Mouse (Mus musculus) testis, adult 2 months (tissue): Measurements from ENCODE around the gene Necab3. TPM values are rescaled to one million over a fixed set of nuclear protein-coding genes. Genes with fewer than 3 reads are reported as not detected.

Source experiments
- H3K27ac ChIP-seq: fragments of 200-500 bp; 2 replicates; pipeline ENCODE4 v1.5.1; 2012; ENCODE audit warnings: low read depth, low read length; ENCODE audit not compliant: control insufficient read depth, insufficient read depth
- H3K27me3 ChIP-seq: fragments of 200-500 bp; 2 replicates; pipeline ENCODE4 v1.6.1; 2012; ENCODE audit warnings: mild to moderate bottlenecking, low read length, moderate library complexity; ENCODE audit not compliant: control insufficient read depth, insufficient read depth
- H3K36me3 ChIP-seq: fragments of 200-500 bp; 2 replicates; pipeline ENCODE4 v1.6.1; 2012; ENCODE audit warnings: mild to moderate bottlenecking, low read length; ENCODE audit not compliant: control insufficient read depth, insufficient read depth
- H3K4me1 ChIP-seq: fragments of 200-500 bp; 2 replicates; pipeline ENCODE4 v1.6.1; 2012; ENCODE audit warnings: low read length; ENCODE audit not compliant: control insufficient read depth, insufficient read depth
- H3K4me3 ChIP-seq: fragments of 200-500 bp; 2 replicates; pipeline ENCODE4 v1.5.1; 2012; ENCODE audit warnings: low read depth, mild to moderate bottlenecking, low read length, moderate library complexity, mixed read lengths; ENCODE audit not compliant: control insufficient read depth
- CTCF ChIP-seq: fragments of 200-500 bp; IDR thresholded peaks from 2 replicates; pipeline ENCODE4 v1.5.1; 2012; ENCODE audit warnings: low read depth, mild to moderate bottlenecking, inconsistent platforms, low read length, moderate library complexity; ENCODE audit not compliant: control insufficient read depth, insufficient read depth, insufficient replicate concordance
- POLR2A ChIP-seq: fragments of 200-500 bp; IDR thresholded peaks from 2 replicates; pipeline ENCODE4 v1.6.1; 2012; ENCODE audit warnings: low read depth, mild to moderate bottlenecking, inconsistent platforms, low read length, moderate library complexity; ENCODE audit not compliant: control insufficient read depth
- polyA plus RNA-seq: library from polyadenylated mRNA; depleted of rRNA; stranded (reverse); fragments of >200 nt; gene quantifications from 2 replicates; pipeline ENCODE4 v1.2.3, GENCODE M21; 2012

The Necab3 gene
- polyA plus RNA-seq, 1 experiment: 65.1 TPM

DNA sequence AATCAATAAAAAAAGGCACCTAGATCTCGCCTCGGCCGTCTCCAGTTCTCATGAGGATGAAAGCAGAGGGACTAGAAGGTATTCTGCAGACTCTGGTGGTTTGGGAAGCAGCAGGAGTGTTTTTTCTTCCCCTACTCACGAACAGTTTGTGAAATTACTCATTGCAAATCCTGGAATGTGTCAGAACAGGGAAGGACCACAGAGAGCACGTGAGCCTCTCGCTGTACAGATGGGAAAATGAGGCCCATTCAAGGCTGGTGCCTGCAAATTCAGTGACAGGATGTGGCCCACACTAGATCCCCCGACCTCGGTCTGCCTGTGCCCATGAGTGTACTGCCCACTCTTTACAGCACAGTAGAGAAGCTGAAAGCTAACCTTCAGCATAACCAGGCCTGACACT, 13.3 kb upstream of the Necab3 start:
- no peak overlapping the region for H3K4me3 ChIP-seq
- TF ChIP-seq POLR2A: no peak
- no peak for TF ChIP-seq CTCF
- no peaks in the 10 kb centered on the region for H3K27me3 ChIP-seq
- H3K36me3 ChIP-seq: no peaks in the 10 kb centered on the region
- no peak overlapping the region for H3K27ac ChIP-seq
- peaks cover 16% of the 10 kb centered on the region for H3K4me1 ChIP-seq

DNA sequence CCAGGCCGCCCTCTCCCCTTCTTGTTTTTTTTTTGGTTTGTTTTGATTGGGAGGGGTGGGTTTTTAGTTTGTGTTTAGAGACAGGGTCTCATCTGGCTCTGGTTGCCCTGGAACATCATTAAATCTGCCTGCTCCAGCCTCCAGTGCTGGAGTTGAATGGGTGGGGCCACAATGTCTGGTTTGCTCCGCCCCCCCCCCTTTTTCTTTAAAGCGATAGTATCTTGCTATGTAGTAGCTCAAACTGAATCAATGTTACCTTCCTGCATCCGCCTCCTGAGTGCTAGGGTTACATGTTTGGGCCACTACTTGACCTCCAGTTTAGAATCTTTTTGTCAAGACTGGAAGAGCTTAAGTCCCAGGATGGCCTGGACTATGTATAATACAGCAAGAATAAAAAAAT, 12.6 kb upstream of the Necab3 start:
- no peak for TF ChIP-seq POLR2A
- Histone ChIP-seq H3K36me3 (no peaks in the 10 kb centered on the region), H3K4me3 (no peak overlapping the region), H3K27me3 (no peaks in the 10 kb centered on the region), H3K27ac (no peak overlapping the region), H3K4me1 (peaks cover 16% of the 10 kb centered on the region)

DNA sequence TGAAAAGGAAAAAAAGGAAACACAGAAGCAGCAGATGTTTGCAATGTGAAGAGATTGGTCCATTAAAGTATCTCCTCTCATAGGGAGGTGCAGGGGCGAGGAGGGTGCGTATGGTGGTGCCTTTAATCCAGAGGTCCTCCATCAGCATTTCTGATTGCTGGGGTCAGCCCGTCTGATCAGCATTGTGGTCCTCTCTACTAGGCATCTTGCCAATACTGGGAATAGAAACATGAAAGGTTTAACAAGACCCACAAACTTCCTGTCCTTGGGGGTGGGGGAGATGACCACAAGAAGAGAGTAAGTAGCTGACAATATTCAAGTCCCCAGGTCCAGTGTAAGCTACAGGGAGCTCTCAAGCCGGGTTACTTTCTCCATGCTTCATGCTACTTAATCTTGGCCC, 12.0 kb upstream of the Necab3 start:
- no peak overlapping the region for H3K27ac ChIP-seq

DNA sequence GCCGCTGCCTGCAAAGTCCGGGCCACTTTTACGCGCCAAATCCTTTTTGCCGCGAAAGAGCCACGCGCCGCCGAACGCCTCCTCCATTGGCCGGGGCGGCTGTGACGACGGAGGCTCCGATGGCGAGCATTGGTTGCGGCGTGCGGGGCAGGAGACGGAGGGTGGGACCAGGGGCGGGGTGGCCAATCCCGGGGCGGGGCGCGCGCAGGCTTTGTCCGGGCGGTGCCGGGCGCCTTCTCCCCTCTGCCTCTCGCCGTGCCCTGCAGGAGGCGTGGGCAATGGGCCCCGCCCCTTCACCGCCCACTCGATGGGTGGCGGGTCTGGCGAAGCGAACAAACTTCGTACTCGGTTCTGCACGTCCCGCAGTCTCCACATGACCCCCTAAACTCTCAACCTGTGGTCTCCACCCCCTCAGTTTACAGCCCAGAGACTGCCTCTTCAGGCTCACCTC, 11.2 kb upstream of the Necab3 start, which contains the start of gene E2f1:
TSS of gene E2f1 (minus strand) at position 57 of the 451 bp plus-strand sequence.
- peak within 1 kb of the TSS; percentile 33 for H3K27ac ChIP-seq
- H3K27me3 ChIP-seq: no peaks in the 10 kb centered on the region
- H3K36me3 ChIP-seq: no peaks in the 10 kb centered on the region
- H3K4me1 ChIP-seq: peaks cover 16% of the 10 kb centered on the region
- peak within 1 kb of the TSS; percentile 86 for H3K4me3 ChIP-seq
- TF ChIP-seq CTCF (no peak), POLR2A (no peak)

More for the DNA sequence above, 12.0 kb upstream of the Necab3 start:
- no peaks in the 10 kb centered on the region for H3K36me3 ChIP-seq
- TF ChIP-seq POLR2A: no peak
- no peak for TF ChIP-seq CTCF
- H3K4me1 ChIP-seq: peaks cover 16% of the 10 kb centered on the region
- no peaks in the 10 kb centered on the region for H3K27me3 ChIP-seq
- no peak overlapping the region for H3K4me3 ChIP-seq

DNA sequence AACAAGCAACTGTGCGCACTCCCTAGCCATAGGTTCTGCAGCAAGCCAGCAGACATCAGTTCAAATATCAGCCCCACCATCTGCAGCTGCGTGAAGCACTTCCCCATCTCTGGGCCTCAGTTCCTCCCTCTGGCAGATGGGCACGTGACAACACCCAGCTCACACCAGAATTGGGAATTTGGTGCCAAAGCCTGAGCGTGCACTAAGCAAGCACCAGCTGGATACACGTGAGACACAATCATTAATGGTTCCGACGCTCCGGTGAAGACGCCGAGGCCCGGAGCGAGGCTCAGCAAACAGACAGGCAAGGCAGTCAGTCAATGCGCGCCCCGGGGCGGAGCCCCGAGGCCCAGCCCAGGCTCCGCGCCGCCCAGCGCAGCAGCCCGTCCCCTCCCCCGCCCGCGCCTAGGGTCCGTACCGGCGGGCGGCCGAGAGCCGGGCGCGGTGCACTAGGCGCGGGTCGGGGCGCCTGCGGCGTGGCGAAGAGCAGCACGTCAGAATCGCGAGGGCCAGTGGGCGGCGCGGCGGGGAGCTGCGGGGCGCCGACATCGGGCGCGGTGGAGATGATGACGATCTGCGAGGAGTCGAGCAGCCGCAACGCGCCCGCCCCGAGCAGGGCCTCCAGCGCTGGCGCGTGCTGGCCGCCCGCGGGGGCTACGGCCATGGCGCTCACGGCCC, 10.5 kb upstream of the Necab3 start:
- no peaks in the 10 kb centered on the region for H3K36me3 ChIP-seq
- H3K4me3 ChIP-seq: peak overlapping the region; percentile 83
- TF ChIP-seq POLR2A (no peak), CTCF (no peak)
- peaks cover 16% of the 10 kb centered on the region for H3K4me1 ChIP-seq
- no peak overlapping the region; the same call in 1 of the 2 replicates for H3K27ac ChIP-seq
- H3K27me3 ChIP-seq: no peaks in the 10 kb centered on the region

DNA sequence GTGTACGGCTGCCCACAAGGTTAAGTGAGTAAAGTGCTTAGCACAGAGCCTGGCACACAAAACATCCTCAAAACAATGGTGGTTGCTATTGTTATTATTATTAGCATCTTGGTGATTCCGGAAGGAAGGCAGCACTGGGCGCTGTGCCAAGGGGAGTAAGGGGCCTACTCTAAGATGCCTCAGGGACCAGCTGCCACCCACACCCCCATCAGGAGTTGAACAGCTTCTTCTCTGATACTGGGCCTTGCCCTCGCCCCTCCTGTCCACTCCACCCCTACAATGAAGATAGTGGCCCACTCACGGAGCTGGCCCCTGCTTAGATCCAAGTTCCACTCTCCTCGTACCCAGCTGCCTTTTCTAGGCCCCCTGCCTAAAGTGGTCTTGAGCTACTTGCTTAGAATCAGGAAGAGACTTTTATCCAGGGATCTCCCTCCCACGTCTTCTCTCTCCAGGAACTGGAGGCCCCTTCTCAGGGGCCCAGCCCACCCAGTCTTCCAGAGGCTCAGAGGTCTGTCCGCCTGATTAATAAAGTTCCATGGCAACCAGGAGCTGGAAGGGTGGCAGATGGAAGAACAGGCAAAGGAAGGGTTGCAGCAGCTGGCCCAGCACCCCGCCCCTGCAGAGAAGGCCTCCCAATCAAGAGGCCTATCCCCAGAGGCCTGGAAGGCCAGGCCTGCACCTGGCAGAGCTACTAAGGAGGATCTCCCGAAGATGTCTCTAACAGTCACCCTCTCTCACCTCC, 9.8 kb upstream of the Necab3 start:
- Histone ChIP-seq H3K27ac (no peak overlapping the region), H3K4me1 (peaks cover 16% of the 10 kb centered on the region), H3K36me3 (no peaks in the 10 kb centered on the region), H3K4me3 (peak overlapping the region; percentile 83), H3K27me3 (no peaks in the 10 kb centered on the region)
- TF ChIP-seq POLR2A (no peak), CTCF (no peak)

DNA sequence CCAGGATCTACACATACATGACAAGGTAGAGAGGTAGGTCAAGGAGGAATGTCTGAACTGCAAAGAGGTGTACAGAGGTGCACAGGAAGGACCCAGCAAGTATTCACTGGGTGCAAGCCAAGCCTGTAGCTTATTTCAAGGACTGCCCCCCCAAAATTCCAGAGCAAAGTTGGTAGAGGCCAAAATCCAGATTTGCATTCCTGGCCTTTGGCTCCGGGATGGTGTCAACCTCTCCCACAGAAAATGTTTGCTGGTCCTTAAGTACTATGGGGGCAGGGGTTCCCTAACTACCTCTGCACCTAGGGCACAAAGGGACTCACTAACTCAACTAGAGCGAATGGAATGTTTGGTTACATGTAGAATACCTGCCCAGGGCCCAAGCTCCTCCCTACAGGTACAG, 9.1 kb upstream of the Necab3 start:
- H3K27me3 ChIP-seq: no peaks in the 10 kb centered on the region
- no peak for TF ChIP-seq POLR2A
- no peak for TF ChIP-seq CTCF
- no peak overlapping the region for H3K4me3 ChIP-seq
- H3K36me3 ChIP-seq: no peaks in the 10 kb centered on the region
- H3K4me1 ChIP-seq: peaks cover 16% of the 10 kb centered on the region
- no peak overlapping the region for H3K27ac ChIP-seq
